Mouse (Mus musculus): ENCODE measurements around the gene Foxn3. TPM values are rescaled to one million over a fixed set of nuclear protein-coding genes. Genes with fewer than 3 reads are reported as not detected.

Foxn3 gene
- 3.0 and 3.3 TPM in 2 replicates for polyA plus RNA-seq (2012; rRNA removed)

GRCm38 (mm10) chr12:99563219-99564059 is at the start of gene Foxn3:
Gene Foxn3 (minus strand): TSS chr12:99563582.

All from liver, embryonic 14 days (tissue).